Mouse (Mus musculus) intestine, embryonic 16.5 days (tissue): ENCODE measurements around the gene Btbd6. TPM values are rescaled to one million over a fixed set of nuclear protein-coding genes. Genes with fewer than 3 reads are reported as not detected.

Source experiments
- ATAC-seq: fragments of 200-750 bp; cut with Nextera tagmentation; 2 replicates; pipeline ENCODE4 v1.8.0; 2017; ENCODE audit warnings: moderate TSS enrichment, moderate library complexity
- H3K27ac ChIP-seq: fragments of 300-500 bp; sonication (generic); 2 replicates; pipeline ENCODE4 v1.5.1; 2014; ENCODE audit warnings: mild to moderate bottlenecking, low read length
- H3K27me3 ChIP-seq: fragments of 300-500 bp; sonication (generic); replicated peaks from 2 replicates; pipeline ENCODE4 v1.6.1; 2014; ENCODE audit warnings: low read length, control low read depth, mixed read lengths; ENCODE audit not compliant: control insufficient read depth, insufficient read depth
- H3K36me3 ChIP-seq: fragments of 300-500 bp; sonication (generic); 2 replicates; pipeline ENCODE4 v1.6.1; 2014; ENCODE audit warnings: low read length, control low read depth; ENCODE audit not compliant: control insufficient read depth, insufficient read depth
- H3K4me1 ChIP-seq: fragments of 300-500 bp; sonication (generic); 2 replicates; pipeline ENCODE4 v1.6.1; 2014; ENCODE audit warnings: low read length, control low read depth, mixed read lengths; ENCODE audit not compliant: control insufficient read depth, insufficient read depth
- H3K4me2 ChIP-seq: fragments of 300-500 bp; sonication (generic); 2 replicates; pipeline ENCODE4 v1.6.1; 2014; ENCODE audit warnings: low read depth, low read length, control low read depth
- H3K4me3 ChIP-seq: fragments of 300-500 bp; sonication (generic); 2 replicates; pipeline ENCODE4 v1.5.1; 2014; ENCODE audit warnings: mild to moderate bottlenecking, low read length
- H3K9ac ChIP-seq: fragments of 300-500 bp; sonication (generic); 2 replicates; pipeline ENCODE4 v1.6.1; 2014; ENCODE audit warnings: low read depth, low read length
- H3K9me3 ChIP-seq: fragments of 300-500 bp; sonication (generic); 2 replicates; pipeline ENCODE4 v1.6.1; 2016; ENCODE audit warnings: low read length, control low read depth; ENCODE audit not compliant: control insufficient read depth
- WGBS: fragments of 180-500 bp; shearing (Covaris S2); extraction: QIAGEN DNeasy Blood & Tissue Kit; methylation state at CpG from one replicate; pipeline ENCODE4 v1.1.7; 2014; 5-methylcytosine and 5-hydroxymethylcytosine counted together
- polyA plus RNA-seq: library from polyadenylated mRNA; unstranded; fragments of >200 nt; fragmentation: Nextera tagmentation; extraction: Ambion mirVana; gene quantifications from 2 replicates; pipeline ENCODE4 v1.2.1, GENCODE M21; 2015

Btbd6 gene
- polyA plus RNA-seq, 1 experiment from 2014 or later: 20.2 TPM

- peak overlapping the region; percentile 96 for H3K9ac ChIP-seq
- H3K27ac ChIP-seq: peak overlapping the region; percentile 98
- no peaks in the 10 kb centered on the region for H3K27me3 ChIP-seq
- H3K4me3 ChIP-seq: peak overlapping the region; percentile 84
- H3K4me2 ChIP-seq: peak overlapping the region; percentile 70
- H3K4me1 ChIP-seq: peaks cover 15% of the 10 kb centered on the region
- WGBS: under 1% methylated on average over 56 of the region's 56 CpGs
- no peaks in the 10 kb centered on the region for H3K9me3 ChIP-seq
- ATAC-seq: no peak
- no peaks in the 10 kb centered on the region for H3K36me3 ChIP-seq
Measured at GRCm38 (mm10) chr12:112999569-113000293, 23.4 kb downstream of the Btbd6 start.

DNA sequence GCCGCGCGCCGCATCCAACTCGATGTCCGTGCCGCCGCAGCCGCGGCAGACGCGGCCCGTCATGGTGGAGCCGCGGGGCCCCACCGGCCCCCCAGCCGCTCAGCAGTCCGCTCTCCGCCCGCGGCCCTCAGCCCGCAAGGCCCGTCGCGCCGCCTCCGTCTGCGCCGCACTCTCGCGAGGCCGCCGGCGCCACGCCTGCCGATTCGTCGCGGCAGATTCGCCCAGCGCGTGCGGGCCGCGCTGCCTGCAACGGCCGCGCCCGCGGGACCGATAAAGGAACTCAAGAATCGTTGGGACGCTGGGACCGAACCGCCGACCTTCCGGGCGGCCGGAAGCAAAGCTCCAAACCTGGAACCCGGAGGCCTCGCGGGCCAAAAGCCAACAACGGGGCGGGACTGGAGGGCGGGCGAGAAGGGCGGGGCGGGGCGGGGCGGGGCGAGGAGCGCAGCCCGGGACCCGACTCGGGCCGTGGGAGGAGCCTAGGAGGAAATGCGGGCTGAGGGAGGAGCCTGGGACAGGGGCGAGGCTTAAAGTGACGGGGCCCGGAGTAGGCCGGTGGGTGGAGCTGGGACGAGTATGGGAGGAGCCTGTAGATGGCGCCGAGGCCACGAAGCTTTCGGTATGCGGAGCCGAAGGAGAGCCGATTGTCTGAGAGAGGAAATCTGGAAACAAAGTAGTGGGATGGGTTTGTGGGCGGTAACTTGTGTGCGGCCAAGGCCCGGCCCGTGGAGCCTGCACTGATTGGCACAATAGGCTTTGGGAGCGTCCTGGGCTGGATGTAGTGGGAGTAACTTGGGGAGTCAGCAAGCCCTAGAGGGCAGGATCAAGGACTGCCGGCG, 24.2 kb downstream of the Btbd6 start, which contains the start of gene Brf1:
Gene Brf1, minus strand, starts transcription at position 411 of the 839 bp plus-strand sequence.
- no peaks in the 10 kb centered on the region for H3K27me3 ChIP-seq
- peak within 1 kb of the TSS; percentile 73 for H3K4me2 ChIP-seq
- H3K9ac ChIP-seq: peak within 1 kb of the TSS; percentile 96
- no peaks in the 10 kb centered on the region for H3K36me3 ChIP-seq
- H3K9me3 ChIP-seq: no peaks in the 10 kb centered on the region
- ATAC-seq: peak; percentile 96
- under 1% methylated on average over 92 of the region's 96 CpGs for WGBS
- H3K27ac ChIP-seq: peak within 1 kb of the TSS; percentile 98
- H3K4me3 ChIP-seq: peak within 1 kb of the TSS; percentile 84
- peaks cover 15% of the 10 kb centered on the region for H3K4me1 ChIP-seq

- Histone ChIP-seq H3K9ac (peak overlapping the region; percentile 96), H3K27me3 (no peaks in the 10 kb centered on the region), H3K36me3 (no peaks in the 10 kb centered on the region), H3K4me3 (peak overlapping the region; percentile 84), H3K27ac (peak overlapping the region; percentile 83), H3K4me1 (peaks cover 15% of the 10 kb centered on the region), H3K9me3 (no peaks in the 10 kb centered on the region), H3K4me2 (peak overlapping the region; percentile 73)
- WGBS: 2% methylated on average over 5 of the region's 5 CpGs
- no peak for ATAC-seq
Measured at GRCm38 (mm10) chr12:113001133-113001474, 24.8 kb downstream of the Btbd6 start.

DNA sequence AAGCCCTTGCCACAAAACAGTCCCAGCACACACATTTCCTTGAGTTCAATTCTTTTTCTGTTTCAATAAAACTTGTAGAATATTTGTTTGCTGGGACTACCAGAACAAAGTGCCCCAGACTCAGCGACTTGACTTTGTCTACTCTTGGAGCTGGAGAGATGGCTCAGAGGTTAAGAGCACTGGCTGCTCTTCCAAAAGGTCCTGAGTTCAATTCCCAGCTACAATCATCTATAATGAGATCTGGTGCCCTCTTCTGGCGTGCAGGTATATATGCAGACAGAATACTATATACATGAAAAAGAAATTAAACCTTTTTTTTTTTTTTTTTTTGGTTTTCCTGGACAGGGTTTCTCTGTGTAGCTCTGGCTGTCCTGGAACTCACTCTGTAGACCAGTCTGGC, 26.4 kb downstream of the Btbd6 start:
- no peaks in the 10 kb centered on the region for H3K36me3 ChIP-seq
- 34% methylated on average over 2 of the region's 2 CpGs for WGBS
- no peak overlapping the region for H3K4me2 ChIP-seq
- H3K9ac ChIP-seq: no peak overlapping the region
- H3K27ac ChIP-seq: no peak overlapping the region
- peaks cover 15% of the 10 kb centered on the region for H3K4me1 ChIP-seq
- H3K27me3 ChIP-seq: no peaks in the 10 kb centered on the region
- H3K4me3 ChIP-seq: no peak overlapping the region
- ATAC-seq: no peak
- H3K9me3 ChIP-seq: no peaks in the 10 kb centered on the region

GRCm38 (mm10) chr12:113004011-113004410, 27.7 kb downstream of the Btbd6 start:
- WGBS: 74% methylated on average over 8 of the region's 8 CpGs
- H3K4me2 ChIP-seq: no peak overlapping the region
- H3K4me1 ChIP-seq: peaks cover 9% of the 10 kb centered on the region
- no peak overlapping the region for H3K4me3 ChIP-seq
- ATAC-seq: no peak
- H3K9ac ChIP-seq: no peak overlapping the region
- H3K36me3 ChIP-seq: no peaks in the 10 kb centered on the region
- no peaks in the 10 kb centered on the region for H3K9me3 ChIP-seq
- H3K27me3 ChIP-seq: no peaks in the 10 kb centered on the region
- no peak overlapping the region for H3K27ac ChIP-seq

- no peak overlapping the region for H3K4me2 ChIP-seq
- no peak for ATAC-seq
- H3K27ac ChIP-seq: no peak overlapping the region
- 35% methylated on average over 4 of the region's 4 CpGs for WGBS
- H3K9me3 ChIP-seq: no peaks in the 10 kb centered on the region
- no peaks in the 10 kb centered on the region for H3K36me3 ChIP-seq
- H3K27me3 ChIP-seq: no peaks in the 10 kb centered on the region
- H3K4me3 ChIP-seq: no peak overlapping the region
- no peak overlapping the region for H3K9ac ChIP-seq
- peaks cover 5% of the 10 kb centered on the region; the same call in 1 of the 2 replicates for H3K4me1 ChIP-seq
Measured at GRCm38 (mm10) chr12:113004993-113005392, 28.7 kb downstream of the Btbd6 start.

- peaks cover 30% of the 10 kb centered on the region for H3K4me1 ChIP-seq
- H3K4me2 ChIP-seq: no peak overlapping the region
- H3K36me3 ChIP-seq: no peaks in the 10 kb centered on the region
- no peaks in the 10 kb centered on the region for H3K27me3 ChIP-seq
- WGBS: 80% methylated on average over 6 of the region's 6 CpGs
- ATAC-seq: no peak
- no peak overlapping the region for H3K9ac ChIP-seq
- no peak overlapping the region for H3K4me3 ChIP-seq
- no peaks in the 10 kb centered on the region for H3K9me3 ChIP-seq
- no peak overlapping the region; the same call in 1 of the 2 replicates for H3K27ac ChIP-seq
Measured at GRCm38 (mm10) chr12:113011702-113012360, 35.5 kb downstream of the Btbd6 start.

GRCm38 (mm10) chr12:113012443-113012842, 36.2 kb downstream of the Btbd6 start:
- Histone ChIP-seq H3K4me3 (no peak overlapping the region), H3K4me1 (peaks cover 35% of the 10 kb centered on the region), H3K9me3 (no peaks in the 10 kb centered on the region), H3K36me3 (no peaks in the 10 kb centered on the region), H3K27ac (peak overlapping the region; percentile 94; the same call in 1 of the 2 replicates), H3K4me2 (no peak overlapping the region), H3K27me3 (no peaks in the 10 kb centered on the region), H3K9ac (peak overlapping the region; percentile 85; the same call in 1 of the 2 replicates)
- WGBS: 88% methylated on average over 5 of the region's 5 CpGs
- no peak for ATAC-seq

DNA sequence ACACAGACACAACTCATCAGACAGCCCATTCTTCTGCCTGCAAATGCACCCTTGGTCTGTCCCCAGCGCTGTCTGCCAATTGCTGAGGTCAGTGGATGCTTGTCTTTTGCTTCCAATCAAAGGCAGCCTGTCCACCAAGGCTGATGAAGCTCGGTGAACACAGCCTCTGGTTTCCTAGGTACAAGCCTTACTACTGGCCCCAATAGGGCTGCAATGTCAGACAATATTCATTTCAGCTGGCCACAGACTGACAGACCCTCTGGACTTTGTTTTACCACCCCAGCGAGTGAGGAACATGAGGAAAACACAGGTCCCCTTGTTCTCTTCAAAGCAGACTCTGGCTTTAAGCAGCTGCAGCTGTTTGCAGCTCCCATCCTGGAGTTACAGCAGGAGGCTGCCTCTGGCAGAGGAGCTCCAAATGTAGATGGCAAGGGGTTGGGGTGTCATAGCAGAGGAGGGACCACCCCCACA, 36.8 kb downstream of the Btbd6 start:
- no peaks in the 10 kb centered on the region for H3K36me3 ChIP-seq
- 57% methylated on average over 3 of the region's 3 CpGs for WGBS
- H3K4me3 ChIP-seq: peak overlapping the region; percentile 88; the same call in 1 of the 2 replicates
- peaks cover 37% of the 10 kb centered on the region for H3K4me1 ChIP-seq
- H3K4me2 ChIP-seq: no peak overlapping the region; the same call in 1 of the 2 replicates
- no peak for ATAC-seq
- peak overlapping the region; percentile 85 for H3K9ac ChIP-seq
- H3K27me3 ChIP-seq: no peaks in the 10 kb centered on the region
- no peaks in the 10 kb centered on the region for H3K9me3 ChIP-seq
- peak overlapping the region; percentile 94 for H3K27ac ChIP-seq
